In the genomic region with DNA sequence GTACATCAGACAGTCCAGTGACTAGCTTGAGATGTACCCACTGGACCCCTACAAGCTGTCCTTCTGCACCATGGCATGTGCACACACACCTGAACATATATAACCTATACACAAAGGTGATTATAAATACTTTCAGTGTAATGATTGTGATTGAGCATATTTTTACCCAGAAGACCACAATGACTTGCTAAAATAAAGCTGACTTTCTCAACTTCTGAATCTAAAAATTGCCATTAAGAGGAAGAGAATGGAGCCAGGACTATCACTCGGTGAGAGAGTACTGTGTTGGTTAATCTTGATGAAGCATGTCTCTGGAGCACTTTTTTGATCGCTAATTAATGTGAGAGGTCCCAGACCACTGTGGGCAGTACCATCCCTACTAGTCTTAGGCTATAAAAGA, we compare ENCODE assay signal across 19 mouse cellular contexts. TPM values are rescaled to one million over a fixed set of nuclear protein-coding genes. Genes with fewer than 3 reads are reported as not detected.
DNase-seq lines count a peak whose midpoint lies in the region; ATAC-seq lines count a peak whose summit lies in the region.
"Had no signal": no experiment of that assay in that cellular context is flagged by ENCODE, and none has a peak within 500 bp of the region (broad histone marks: within the 10 kb centered on the region; RNA-seq: fewer than 3 reads in every experiment).

No protein-coding gene starts in this region.

- no peaks in the 10 kb centered on the region for H3K4me1 ChIP-seq in hindbrain, embryonic 16.5 days (ENCODE audit: control insufficient read depth, insufficient read depth, low read depth, low read length)
- H3K4me1 ChIP-seq in midbrain, embryonic 10.5 days = no peaks in the 10 kb centered on the region
- H3K4me1 ChIP-seq: embryonic facial prominence, embryonic 10.5 days; embryonic facial prominence, embryonic 12.5 days; forebrain, embryonic 13.5 days; forebrain, embryonic 15.5 days had no signal

- no peaks in the 10 kb centered on the region for H3K36me3 ChIP-seq in hindbrain, embryonic 16.5 days (ENCODE audit: control insufficient read depth, insufficient read depth, low read length)
- H3K36me3 ChIP-seq in midbrain, embryonic 10.5 days = no peaks in the 10 kb centered on the region
- H3K36me3 ChIP-seq: embryonic facial prominence, embryonic 10.5 days; embryonic facial prominence, embryonic 12.5 days; forebrain, embryonic 15.5 days had no signal

- WGBS in hindbrain, embryonic 16.5 days = 85% methylated on average over 2 of the region's 2 CpGs
- 90% methylated on average over 2 of the region's 2 CpGs for WGBS in midbrain, embryonic 10.5 days

- no peak for DNase-seq in midbrain, embryonic 10.5 days (ENCODE audit: low spot score)
- DNase-seq: adrenal gland, adult 2 months; adrenal gland, postnatal 10 days; adrenal gland, postnatal 25 days; cerebellum, adult 11 months; cerebellum, adult 18-20 months; cerebellum, adult 8-10 months; cerebellum, adult 9-11 months; cerebellum, postnatal 14 days; cerebellum, postnatal 36 days; forebrain, postnatal 0 days had no signal

- H3K9ac ChIP-seq in hindbrain, embryonic 16.5 days (ENCODE audit: low read depth, low read length) = no peak overlapping the region
- H3K9ac ChIP-seq: embryonic facial prominence, embryonic 12.5 days; forebrain, embryonic 13.5 days; forebrain, embryonic 15.5 days; forebrain, postnatal 0 days had no signal

- no peak overlapping the region for H3K4me3 ChIP-seq in hindbrain, embryonic 16.5 days (ENCODE audit: low read length)
- no peak overlapping the region for H3K4me3 ChIP-seq in midbrain, embryonic 10.5 days
- H3K4me3 ChIP-seq: embryonic facial prominence, embryonic 10.5 days; embryonic facial prominence, embryonic 12.5 days; forebrain, embryonic 13.5 days; forebrain, embryonic 15.5 days had no signal

- H3K4me2 ChIP-seq in hindbrain, embryonic 16.5 days (ENCODE audit: low read length) = no peak overlapping the region
- H3K4me2 ChIP-seq: embryonic facial prominence, embryonic 12.5 days; forebrain, embryonic 13.5 days; forebrain, embryonic 15.5 days had no signal

- H3K9me3 ChIP-seq in hindbrain, embryonic 16.5 days (ENCODE audit: control insufficient read depth, low read length) = no peaks in the 10 kb centered on the region
- no peaks in the 10 kb centered on the region for H3K9me3 ChIP-seq in midbrain, embryonic 10.5 days (replicated peaks)
- H3K9me3 ChIP-seq: embryonic facial prominence, embryonic 10.5 days; embryonic facial prominence, embryonic 12.5 days; forebrain, embryonic 13.5 days; forebrain, embryonic 15.5 days had no signal

- ATAC-seq in common myeloid progenitor, adult 5-6 weeks (replicated peaks; ENCODE audit: low read depth, poor library complexity, severe bottlenecking) = 0 out of 2 replicates have a peak, but pooled peaks have one; percentile 52
- peak; percentile 25; the same call in 1 of the 2 replicates for ATAC-seq in granulocyte monocyte progenitor cell, adult 5-6 weeks (replicated peaks; ENCODE audit: poor library complexity, severe bottlenecking)
- peak; percentile 35; the same call in 1 of the 2 replicates for ATAC-seq in megakaryocyte, adult 5-6 weeks (ENCODE audit: poor library complexity, severe bottlenecking)
- no peak for ATAC-seq in hindbrain, embryonic 16.5 days
- ATAC-seq: forebrain, embryonic 13.5 days; forebrain, embryonic 15.5 days; forebrain, postnatal 0 days had no signal

- no peaks in the 10 kb centered on the region for H3K27me3 ChIP-seq in hindbrain, embryonic 16.5 days (replicated peaks; ENCODE audit: control insufficient read depth, insufficient read depth, low read length)
- no peaks in the 10 kb centered on the region for H3K27me3 ChIP-seq in midbrain, embryonic 10.5 days (ENCODE audit: low read depth, poor library complexity, severe bottlenecking)
- H3K27me3 ChIP-seq: embryonic facial prominence, embryonic 12.5 days; forebrain, embryonic 13.5 days; forebrain, embryonic 15.5 days had no signal

- no peak overlapping the region for H3K27ac ChIP-seq in hindbrain, embryonic 16.5 days (ENCODE audit: low read depth, low read length)
- H3K27ac ChIP-seq in midbrain, embryonic 10.5 days (replicated peaks) = no peak overlapping the region
- H3K27ac ChIP-seq: embryonic facial prominence, embryonic 10.5 days; embryonic facial prominence, embryonic 12.5 days; forebrain, embryonic 13.5 days; forebrain, embryonic 15.5 days had no signal

RNA-seq across cellular contexts. Expression of gene Cdyl, which starts 2.8 kb away (rescaled TPM):
- total RNA-seq in common myeloid progenitor, adult 5-6 weeks (2017) = 20.0 and 20.2 TPM in 2 replicates
- 7.1 and 11.6 TPM in 2 replicates for total RNA-seq in granulocyte monocyte progenitor cell, adult 5-6 weeks (2014; fragmentation: Nextera tagmentation)
- total RNA-seq in granulocyte monocyte progenitor cell, adult 5-6 weeks (2017) = 12.2 and 15.9 TPM in 2 replicates
- total RNA-seq in megakaryocyte, adult 5-6 weeks (2015) = 16.9 and 19.7 TPM in 2 replicates
- total RNA-seq in megakaryocyte, adult 5-6 weeks (2017) = 15.4 and 18.8 TPM in 2 replicates
- polyA plus RNA-seq in hindbrain, embryonic 16.5 days (2015; fragmentation: Nextera tagmentation; extraction: Ambion mirVana) = 2.6 and 4.2 TPM in 2 replicates
- 11.6 and 11.9 TPM in 2 replicates for polyA plus RNA-seq in midbrain, embryonic 10.5 days (2016; fragmentation: Nextera tagmentation; extraction: Ambion mirVana)
